Mouse (Mus musculus): ENCODE data around the gene Uso1.
A peak's percentile ranks its signal among the peaks of the same experiment; 100 is the strongest.

The Uso1 gene

GRCm38 (mm10) chr5:92239333-92240232 lies 101.8 kb downstream of the Uso1 start:
- peak; percentile 67 for DNase-seq (ENCODE audit: low read depth)

DNA sequence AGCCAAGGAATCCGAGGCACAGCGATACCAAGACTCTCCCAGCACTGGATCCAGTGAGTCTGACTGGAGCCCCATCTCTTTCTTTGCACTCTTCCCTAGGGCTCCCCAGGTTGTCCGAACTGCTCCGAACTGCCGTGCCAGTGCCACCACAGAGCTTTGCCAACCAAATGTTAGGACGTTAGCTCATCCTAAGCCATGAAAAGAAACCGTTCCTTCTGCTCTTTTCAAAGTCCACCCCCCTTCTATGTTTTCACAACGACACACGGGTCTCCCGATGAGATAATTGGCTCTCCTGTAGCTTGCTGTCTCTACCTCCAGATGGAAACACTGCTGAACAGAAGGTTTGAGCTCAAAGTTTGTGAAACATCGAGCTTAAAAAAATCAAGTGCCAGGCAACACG lies 103.0 kb downstream of the Uso1 start:
- DNase-seq (ENCODE audit: low read depth), result no peak

GRCm38 (mm10) chr5:92244900-92245299 lies 107.2 kb downstream of the Uso1 start:
- no peak for DNase-seq (ENCODE audit: low read depth)

- peak; percentile 80 for DNase-seq (ENCODE audit: low read depth)
These were observed 107.7 kb downstream of the Uso1 start for GRCm38 (mm10) chr5:92245483-92245882.

- DNase-seq (ENCODE audit: low read depth), result no peak
These were observed 110.9 kb downstream of the Uso1 start for GRCm38 (mm10) chr5:92248614-92249013.

- peak; percentile 21 for DNase-seq (ENCODE audit: low read depth)
These were observed 114.3 kb downstream of the Uso1 start for GRCm38 (mm10) chr5:92252031-92252430.

Data from naive thymus-derived CD4-positive, alpha-beta T cell, adult 2 months (primary cell).